Mouse (Mus musculus) lung, adult 2 months (tissue): ENCODE results near the gene Tmem86b.
"Not testable (repeated sequence)": the region's sequence is repeated elsewhere in the genome, so short reads cannot be mapped to it uniquely, and the experiment has no call there.

ENCODE experiments used
- CTCF ChIP-seq: fragments of 200-500 bp; IDR thresholded peaks from 2 replicates; pipeline ENCODE4 v1.5.1; 2011; ENCODE audit warnings: mild to moderate bottlenecking, low read length, control low read depth; ENCODE audit not compliant: insufficient read depth
- POLR2A ChIP-seq: fragments of 200-500 bp; IDR thresholded peaks from 2 replicates; pipeline ENCODE4 v1.6.1; 2011; ENCODE audit warnings: low read depth, mild to moderate bottlenecking, control low read depth, low read length, borderline replicate concordance; ENCODE audit errors: extremely low read depth

GRCm38 (mm10) chr7:4581481-4581880, 49.7 kb downstream of the Tmem86b start:
- not testable (repeated sequence) for TF ChIP-seq CTCF, POLR2A
